Mouse (Mus musculus) limb, embryonic 11.5 days (tissue): ENCODE results near the gene Cdcp1. TPM values are rescaled to one million over a fixed set of nuclear protein-coding genes. Genes with fewer than 3 reads are reported as not detected.

Source experiments
- ATAC-seq: fragments of 200-750 bp; cut with Nextera tagmentation; 2 replicates; pipeline ENCODE4 v1.8.0; 2017; ENCODE audit warnings: low read depth; ENCODE audit not compliant: insufficient number of reproducible peaks, low FRiP score, low TSS enrichment
- DNase-seq: peaks from one replicate; pipeline ENCODE4 v3.0.0-alpha.2; 2015; ENCODE audit warnings: low spot score
- H3K27ac ChIP-seq: fragments of 300-500 bp; sonication (generic); replicated peaks from 2 replicates; pipeline ENCODE4 v1.5.1; 2014; ENCODE audit warnings: low read depth, mild to moderate bottlenecking, low read length
- H3K27me3 ChIP-seq: fragments of 300-500 bp; sonication (generic); 2 replicates; pipeline ENCODE4 v1.6.1; 2014; ENCODE audit warnings: mild to moderate bottlenecking, low read length, mixed read lengths; ENCODE audit not compliant: control insufficient read depth, insufficient read depth
- H3K36me3 ChIP-seq: fragments of 300-500 bp; sonication (generic); 2 replicates; pipeline ENCODE4 v1.6.1; 2014; ENCODE audit warnings: mild to moderate bottlenecking, low read length, moderate library complexity, mixed read lengths; ENCODE audit not compliant: control insufficient read depth, insufficient read depth
- H3K4me1 ChIP-seq: fragments of 300-500 bp; sonication (generic); 2 replicates; pipeline ENCODE4 v1.6.1; 2014; ENCODE audit warnings: low read length, mixed read lengths; ENCODE audit not compliant: control insufficient read depth, insufficient read depth
- H3K4me2 ChIP-seq: fragments of 300-500 bp; sonication (generic); 2 replicates; pipeline ENCODE4 v1.6.1; 2014; ENCODE audit warnings: low read depth, mild to moderate bottlenecking, moderate library complexity; ENCODE audit not compliant: severe bottlenecking
- H3K4me3 ChIP-seq: fragments of 300-500 bp; sonication (generic); 2 replicates; pipeline ENCODE4 v1.5.1; 2014; ENCODE audit warnings: low read depth, low read length
- H3K9ac ChIP-seq: fragments of 300-500 bp; sonication (generic); 2 replicates; pipeline ENCODE4 v1.6.1; 2014; ENCODE audit warnings: mild to moderate bottlenecking, low read length
- H3K9me3 ChIP-seq: fragments of 300-500 bp; sonication (generic); 2 replicates; pipeline ENCODE4 v1.6.1; 2016; ENCODE audit warnings: low read length; ENCODE audit not compliant: control insufficient read depth
- WGBS: fragments of 180-500 bp; shearing (Covaris S2); extraction: QIAGEN DNeasy Blood & Tissue Kit; methylation state at CpG from one replicate; pipeline ENCODE4 v1.1.7; 2014; 5-methylcytosine and 5-hydroxymethylcytosine counted together
- polyA plus RNA-seq: library from polyadenylated mRNA; unstranded; fragments of >200 nt; fragmentation: Nextera tagmentation; extraction: Ambion mirVana; gene quantifications from 2 replicates; pipeline ENCODE4 v1.2.1, GENCODE M21; 2014

Gene Cdcp1
- polyA plus RNA-seq, 1 experiment from 2014 or later, result 2.5 TPM

- H3K4me2 ChIP-seq, result no peak overlapping the region
- H3K4me1 ChIP-seq, result no peaks in the 10 kb centered on the region
- H3K9me3 ChIP-seq, result no peaks in the 10 kb centered on the region
- H3K9ac ChIP-seq, result no peak overlapping the region
- ATAC-seq (no peak), DNase-seq (no peak)
- H3K4me3 ChIP-seq, result no peak overlapping the region
- H3K27me3 ChIP-seq, result no peaks in the 10 kb centered on the region
- WGBS, result 84% methylated on average over 3 of the region's 3 CpGs
- no peaks in the 10 kb centered on the region for H3K36me3 ChIP-seq
- no peak overlapping the region for H3K27ac ChIP-seq
Observed at GRCm38 (mm10) chr9:123165781-123166443, 49.9 kb downstream of the Cdcp1 start.

GRCm38 (mm10) chr9:123162985-123163694 is 52.7 kb downstream of the Cdcp1 start:
- WGBS, result 87% methylated on average over 4 of the region's 4 CpGs
- ATAC-seq, result 0 out of 2 replicates have a peak, but pooled peaks have one; percentile 7
- H3K4me2 ChIP-seq, result no peak overlapping the region
- no peak overlapping the region for H3K4me3 ChIP-seq
- H3K36me3 ChIP-seq, result no peaks in the 10 kb centered on the region
- no peaks in the 10 kb centered on the region for H3K4me1 ChIP-seq
- H3K9ac ChIP-seq, result no peak overlapping the region
- no peaks in the 10 kb centered on the region for H3K9me3 ChIP-seq
- no peak for DNase-seq
- H3K27me3 ChIP-seq, result no peaks in the 10 kb centered on the region
- no peak overlapping the region for H3K27ac ChIP-seq

- ATAC-seq (no peak), DNase-seq (no peak)
- no peaks in the 10 kb centered on the region for H3K36me3 ChIP-seq
- no peak overlapping the region for H3K4me3 ChIP-seq
- no peak overlapping the region for H3K4me2 ChIP-seq
- H3K9me3 ChIP-seq, result no peaks in the 10 kb centered on the region
- H3K4me1 ChIP-seq, result no peaks in the 10 kb centered on the region
- WGBS, result 83% methylated on average over 2 of the region's 2 CpGs
- H3K9ac ChIP-seq, result no peak overlapping the region
- H3K27me3 ChIP-seq, result no peaks in the 10 kb centered on the region
- H3K27ac ChIP-seq, result no peak overlapping the region
Observed at GRCm38 (mm10) chr9:123161792-123162191, 54.0 kb downstream of the Cdcp1 start.

- H3K4me2 ChIP-seq, result no peak overlapping the region
- H3K9me3 ChIP-seq, result no peaks in the 10 kb centered on the region
- H3K27me3 ChIP-seq, result no peaks in the 10 kb centered on the region
- no peaks in the 10 kb centered on the region for H3K4me1 ChIP-seq
- no peak overlapping the region for H3K27ac ChIP-seq
- no peaks in the 10 kb centered on the region for H3K36me3 ChIP-seq
- DNase-seq (peak; percentile 75), ATAC-seq (no peak)
- 63% methylated on average over 7 of the region's 7 CpGs for WGBS
- H3K9ac ChIP-seq, result no peak overlapping the region
- H3K4me3 ChIP-seq, result no peak overlapping the region
Observed at GRCm38 (mm10) chr9:123159330-123159729, 56.5 kb downstream of the Cdcp1 start.

- DNase-seq (peak; percentile 59), ATAC-seq (no peak)
- no peaks in the 10 kb centered on the region for H3K27me3 ChIP-seq
- 58% methylated on average over 8 of the region's 8 CpGs for WGBS
- no peak overlapping the region for H3K27ac ChIP-seq
- no peaks in the 10 kb centered on the region for H3K9me3 ChIP-seq
- H3K4me1 ChIP-seq, result no peaks in the 10 kb centered on the region
- no peak overlapping the region for H3K4me3 ChIP-seq
- H3K9ac ChIP-seq, result no peak overlapping the region
- no peak overlapping the region for H3K4me2 ChIP-seq
- H3K36me3 ChIP-seq, result no peaks in the 10 kb centered on the region
Observed at GRCm38 (mm10) chr9:123158125-123158836, 57.6 kb downstream of the Cdcp1 start.

- Histone ChIP-seq H3K4me1 (no peaks in the 10 kb centered on the region), H3K27me3 (no peaks in the 10 kb centered on the region), H3K4me2 (no peak overlapping the region), H3K27ac (no peak overlapping the region), H3K9ac (no peak overlapping the region), H3K36me3 (no peaks in the 10 kb centered on the region), H3K4me3 (no peak overlapping the region), H3K9me3 (no peaks in the 10 kb centered on the region)
- ATAC-seq, result no peak
- no peak for DNase-seq
Observed at GRCm38 (mm10) chr9:123157699-123158098, 58.1 kb downstream of the Cdcp1 start.

- Histone ChIP-seq H3K4me2 (peak overlapping the region; percentile 13; the same call in 1 of the 2 replicates), H3K36me3 (no peaks in the 10 kb centered on the region), H3K27me3 (no peaks in the 10 kb centered on the region), H3K4me3 (peak overlapping the region; percentile 14; the same call in 1 of the 2 replicates), H3K9me3 (no peaks in the 10 kb centered on the region), H3K9ac (peak overlapping the region; percentile 30; the same call in 1 of the 2 replicates), H3K27ac (no peak overlapping the region), H3K4me1 (no peaks in the 10 kb centered on the region)
- DNase-seq (peak; percentile 45), ATAC-seq (peak; percentile 76; the same call in 1 of the 2 replicates)
- 25% methylated on average over 30 of the region's 30 CpGs for WGBS
Observed at GRCm38 (mm10) chr9:123156910-123157361, 58.9 kb downstream of the Cdcp1 start.

- no peak overlapping the region for H3K4me2 ChIP-seq
- WGBS, result 88% methylated on average over 2 of the region's 2 CpGs
- H3K27me3 ChIP-seq, result no peaks in the 10 kb centered on the region
- DNase-seq (no peak), ATAC-seq (no peak)
- no peaks in the 10 kb centered on the region for H3K9me3 ChIP-seq
- no peak overlapping the region for H3K4me3 ChIP-seq
- H3K4me1 ChIP-seq, result no peaks in the 10 kb centered on the region
- no peaks in the 10 kb centered on the region for H3K36me3 ChIP-seq
- H3K27ac ChIP-seq, result no peak overlapping the region
- H3K9ac ChIP-seq, result no peak overlapping the region
Observed at GRCm38 (mm10) chr9:123153121-123153520, 62.7 kb downstream of the Cdcp1 start.
